Mouse (Mus musculus): ENCODE results near the gene Taf1d.

GRCm38 (mm10) chr9:15279649-15280490 is 26.1 kb upstream of the Taf1d start, which contains the start of gene Med17:
- TF ChIP-seq CTCF (IDR thresholded peaks at IDR 0.05; ENCODE audit: borderline replicate concordance, insufficient read depth, low read length) (no peak), POLR2A (IDR thresholded peaks at IDR 0.05; ENCODE audit: low read depth, low read length) (peak; percentile 88)

Data from embryonic fibroblast, embryonic 13.5 days (primary cell).